Mouse (Mus musculus) C2C12 (cell line): ENCODE data around the gene Tspo2.

Experiments used
- CTCF ChIP-seq: IDR thresholded peaks from one replicate; pipeline ENCODE4 v1.5.1; 2011; ENCODE audit not compliant: control insufficient read depth, insufficient read depth, insufficient read length
- MAX ChIP-seq: IDR thresholded peaks from one replicate; pipeline ENCODE4 v1.6.1; 2011; ENCODE audit warnings: mild to moderate bottlenecking, control low read depth
- USF1 ChIP-seq: IDR thresholded peaks from one replicate; pipeline ENCODE4 v1.6.1; 2011; ENCODE audit warnings: low read depth, mild to moderate bottlenecking, control low read depth, moderate library complexity

DNA sequence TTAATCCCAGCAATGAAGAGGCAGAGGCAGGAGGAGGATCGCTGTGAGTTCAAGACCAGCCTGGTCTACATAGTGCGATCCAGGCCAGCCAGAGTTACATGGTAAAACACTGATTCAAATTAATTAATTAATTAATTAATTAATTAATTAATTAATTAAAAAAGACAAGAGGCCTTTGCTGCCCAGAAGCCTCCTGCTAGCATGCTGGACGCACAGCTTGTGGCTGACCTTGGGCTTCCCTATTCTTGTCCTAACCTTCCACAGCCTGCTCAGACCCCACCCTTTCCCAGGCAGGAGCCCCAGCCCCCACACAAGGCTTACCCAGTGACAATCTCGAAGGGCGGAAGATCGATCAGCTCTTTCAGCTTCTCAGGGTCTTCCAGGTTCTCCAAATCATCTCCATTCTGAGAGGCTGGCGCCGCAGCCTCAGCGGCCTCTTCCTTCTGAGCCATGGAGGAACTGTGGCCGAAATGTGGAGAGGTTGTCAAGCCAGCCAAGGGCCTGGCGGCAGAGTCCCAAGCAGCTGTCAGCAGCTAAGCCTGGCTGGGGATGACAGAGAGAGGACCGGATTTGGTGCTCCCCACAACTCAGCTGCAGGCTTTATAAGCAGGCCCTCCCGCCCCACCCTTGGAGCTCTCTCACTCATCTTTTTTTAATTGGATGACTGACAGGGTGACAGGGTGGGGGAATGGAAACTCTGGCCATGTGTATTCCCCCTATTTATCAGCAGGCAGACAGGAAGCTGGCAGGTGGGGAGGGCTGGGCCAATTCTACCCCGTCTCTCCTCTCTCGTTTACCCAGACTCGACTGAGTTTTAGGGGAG lies 19.0 kb downstream of the Tspo2 start, which contains the start of gene Apobec2:
- TF ChIP-seq CTCF, result no peak
- TF ChIP-seq MAX, result no peak
- no peak for TF ChIP-seq USF1
